Mouse (Mus musculus) right cerebral cortex, postnatal 25 days (tissue): ENCODE measurements around the gene Spryd4.
"Not testable (repeated sequence)": the region's sequence is repeated elsewhere in the genome, so short reads cannot be mapped to it uniquely, and the experiment has no call there.

Experiments
- DNase-seq: peaks from one replicate; pipeline ENCODE4 v3.0.0; 2022

The Spryd4 gene

GRCm38 (mm10) chr10:128225064-128225463 lies 13.5 kb upstream of the Spryd4 start:
- no peak for DNase-seq

DNA sequence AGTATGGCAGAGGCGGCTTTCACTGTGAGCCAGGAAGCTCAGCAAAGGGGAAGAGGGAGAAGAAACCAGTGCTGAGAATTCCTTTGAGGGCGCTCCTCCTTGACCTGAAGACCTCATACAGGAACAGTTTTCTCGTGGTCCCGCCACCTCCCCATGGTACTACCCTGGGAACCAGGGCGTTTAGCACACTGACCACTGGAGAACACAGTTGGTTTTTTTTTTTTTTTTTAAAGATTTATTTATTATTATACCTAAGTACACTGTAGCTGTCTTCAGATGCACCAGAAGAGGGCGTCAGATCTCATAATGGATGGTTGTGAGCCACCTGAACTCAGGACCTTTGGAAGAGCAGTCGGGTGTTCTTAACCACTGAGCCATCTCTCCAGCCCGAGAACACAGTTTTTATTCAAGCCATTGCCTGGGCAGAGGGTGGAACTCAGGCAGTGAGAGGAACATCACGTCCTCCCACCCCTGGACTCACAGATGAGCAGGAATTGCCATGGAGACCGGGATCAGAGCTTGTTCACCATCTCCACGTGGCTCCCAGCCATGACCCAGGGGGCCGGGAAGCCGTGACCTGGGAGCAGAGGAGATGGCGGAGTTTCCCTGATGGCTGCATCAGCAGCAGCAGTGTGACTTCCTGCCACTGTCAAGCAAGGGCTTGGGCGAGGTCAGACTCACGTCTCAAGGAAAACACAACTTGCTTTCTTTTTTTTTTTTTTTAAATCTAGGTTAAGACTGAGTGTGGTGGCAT lies 10.1 kb upstream of the Spryd4 start:
- DNase-seq = no peak

- no peak for DNase-seq
These were observed 6.9 kb upstream of the Spryd4 start for GRCm38 (mm10) chr10:128218387-128219117.

DNA sequence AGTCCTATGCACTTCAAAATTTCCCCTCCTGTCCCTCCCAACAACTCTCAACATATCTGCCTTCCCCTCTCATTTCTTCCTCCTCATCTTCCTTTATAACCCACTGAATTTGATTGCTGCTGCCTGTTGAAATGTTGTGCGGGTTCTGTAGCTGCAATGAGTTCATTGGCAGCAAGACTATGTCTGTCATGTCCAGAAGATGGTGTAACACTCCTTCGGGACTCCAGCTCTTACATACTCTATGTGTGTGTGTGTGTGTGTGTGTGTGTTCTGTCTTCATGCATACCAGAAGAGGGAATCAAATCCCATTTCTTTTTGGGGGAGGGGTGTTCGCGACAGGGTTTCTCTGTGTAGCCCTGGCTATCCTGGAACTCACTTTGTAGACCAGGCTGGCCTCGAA lies 3.4 kb upstream of the Spryd4 start:
- no peak for DNase-seq

GRCm38 (mm10) chr10:128214112-128214511 lies 2.5 kb upstream of the Spryd4 start:
- not testable (repeated sequence) for DNase-seq

DNA sequence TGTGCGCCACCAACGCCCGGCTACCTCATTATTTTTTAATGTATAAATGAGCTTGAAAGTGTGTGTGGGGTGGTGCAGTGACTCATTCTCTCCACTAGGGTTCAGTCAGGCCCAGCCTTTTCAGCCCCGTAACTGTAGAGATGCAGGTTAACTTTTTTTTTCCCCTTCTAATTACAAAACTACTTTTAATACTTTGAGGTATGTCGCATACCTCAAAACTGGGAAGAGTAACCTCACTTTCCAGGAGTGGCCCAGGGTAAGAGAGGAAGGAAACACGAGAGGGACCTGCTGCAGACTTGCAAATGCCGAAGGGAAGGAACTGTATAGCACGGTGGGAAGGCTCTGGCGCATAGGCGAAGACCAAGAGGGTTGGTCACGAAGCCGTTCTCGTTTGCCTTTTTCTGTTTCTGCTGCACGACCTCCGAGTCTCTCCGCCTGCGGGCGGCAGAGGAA lies 1.3 kb upstream of the Spryd4 start:
- DNase-seq = peak; percentile 18

GRCm38 (mm10) chr10:128212148-128212547 lies 541 bp upstream of the Spryd4 start:
- no peak for DNase-seq

GRCm38 (mm10) chr10:128210954-128211353 lies 653 bp downstream of the Spryd4 start:
- peak; percentile 11 for DNase-seq

GRCm38 (mm10) chr10:128210131-128210530 lies 1.5 kb downstream of the Spryd4 start:
- DNase-seq = no peak

GRCm38 (mm10) chr10:128209311-128210009 lies 2.1 kb downstream of the Spryd4 start:
- no peak for DNase-seq

- DNase-seq = peak; percentile 9
These were observed 3.3 kb downstream of the Spryd4 start for GRCm38 (mm10) chr10:128208326-128208725.

GRCm38 (mm10) chr10:128204941-128205340 lies 6.7 kb downstream of the Spryd4 start:
- DNase-seq = no peak

DNA sequence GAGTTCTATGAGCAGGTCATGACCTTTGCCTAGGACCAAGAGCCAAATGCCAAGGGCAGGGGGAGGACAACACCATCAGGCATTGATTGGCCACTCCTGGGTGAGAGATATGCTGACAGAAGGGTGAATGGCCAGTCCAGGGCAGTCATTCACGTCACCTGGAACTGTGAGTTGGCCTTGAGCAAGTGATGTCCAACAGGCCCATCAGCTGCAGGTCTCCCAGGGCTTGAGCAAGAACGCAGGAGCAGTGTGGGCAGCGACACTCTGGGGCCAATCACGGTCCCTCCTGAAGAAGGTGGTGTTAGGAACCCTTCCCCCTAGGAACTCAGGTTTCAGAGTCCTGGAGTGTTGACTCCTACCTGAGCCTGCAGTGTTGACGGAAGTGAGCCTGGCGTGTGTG lies 9.8 kb downstream of the Spryd4 start:
- no peak for DNase-seq

- DNase-seq = peak; percentile 59
These were observed 16.8 kb downstream of the Spryd4 start for GRCm38 (mm10) chr10:128194551-128195461.

DNA sequence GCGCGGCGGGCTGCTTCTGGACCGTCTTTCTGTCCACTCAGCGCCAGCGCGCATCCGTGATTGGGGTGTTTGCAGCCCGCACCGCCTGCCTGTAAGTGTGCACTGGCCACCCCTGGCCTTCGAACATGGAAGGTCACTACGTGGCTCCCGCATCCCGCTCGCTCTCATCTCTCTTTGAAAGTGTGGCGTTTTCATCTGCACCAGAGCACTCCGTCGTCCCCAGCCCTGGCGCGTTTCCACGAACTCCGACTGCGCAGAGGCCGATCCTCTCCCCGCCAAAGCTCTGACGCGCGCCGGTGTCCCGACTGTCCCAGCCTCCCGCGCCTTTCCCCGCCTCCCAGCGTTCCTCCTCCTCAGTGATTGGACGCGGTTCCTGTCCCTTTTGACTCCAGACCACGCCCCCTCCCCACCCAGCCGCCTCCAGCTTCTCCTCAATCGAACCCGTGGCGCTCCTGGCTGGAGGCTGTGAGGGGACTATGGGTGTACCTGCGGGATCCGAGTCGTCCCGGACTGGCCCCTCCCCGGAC lies 17.5 kb downstream of the Spryd4 start, which contains the start of gene Gls2:
TSS of gene Gls2 (plus strand) at position 434 of the 527 bp plus-strand sequence.
- peak; percentile 97 for DNase-seq

DNA sequence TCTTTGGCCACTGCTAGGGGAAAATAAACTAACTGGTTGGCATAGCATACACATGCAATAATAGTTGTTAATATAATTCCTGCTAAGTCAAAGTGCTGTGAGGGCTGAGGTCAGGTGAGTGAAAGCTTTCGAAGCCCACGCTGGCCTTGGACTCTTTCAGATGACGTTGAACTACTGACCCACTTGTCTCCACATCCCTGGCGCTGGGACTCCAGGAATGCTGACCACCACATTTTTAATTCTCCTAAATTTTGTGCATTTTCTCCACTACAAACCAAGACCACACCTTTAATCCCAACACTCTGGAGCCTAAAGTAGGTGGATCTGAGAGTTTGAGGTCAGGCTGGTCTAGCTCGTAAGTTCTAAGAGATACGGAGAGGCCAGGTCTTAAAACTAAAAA lies 18.5 kb downstream of the Spryd4 start:
- no peak for DNase-seq

DNA sequence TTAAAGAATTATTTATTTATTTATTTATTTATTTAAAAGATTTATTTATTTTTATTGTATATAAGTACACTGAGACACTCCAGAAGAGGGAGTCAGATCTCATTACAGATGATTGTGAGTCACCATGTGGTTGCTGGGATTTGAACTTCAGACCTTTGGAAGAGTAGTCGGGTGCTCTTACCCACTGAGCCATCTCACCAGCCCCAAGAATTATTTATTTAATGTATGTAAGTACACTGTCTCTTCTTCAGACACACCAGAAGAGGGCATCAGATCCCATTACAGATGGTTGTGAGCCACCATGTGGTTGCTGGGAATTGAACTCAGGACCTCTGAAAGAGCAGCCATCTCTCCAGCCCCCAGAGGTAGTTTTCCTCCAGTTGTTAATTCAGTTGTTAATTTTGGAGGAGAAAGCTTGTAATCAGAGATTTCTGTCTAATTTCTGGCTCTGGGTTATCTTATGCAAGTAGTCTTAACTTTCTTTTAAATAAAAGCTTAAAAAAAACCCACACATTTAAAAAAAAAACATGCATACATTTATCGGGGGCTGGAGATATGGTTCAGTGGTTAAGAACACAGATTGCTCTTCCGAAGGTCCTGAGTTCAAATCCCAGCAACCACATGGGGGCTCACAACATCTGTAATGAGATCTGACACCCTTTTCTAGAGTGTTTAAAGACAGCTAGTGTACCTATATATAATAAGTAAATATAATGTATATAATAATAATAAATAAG lies 19.4 kb downstream of the Spryd4 start:
- DNase-seq = not testable (repeated sequence)

DNA sequence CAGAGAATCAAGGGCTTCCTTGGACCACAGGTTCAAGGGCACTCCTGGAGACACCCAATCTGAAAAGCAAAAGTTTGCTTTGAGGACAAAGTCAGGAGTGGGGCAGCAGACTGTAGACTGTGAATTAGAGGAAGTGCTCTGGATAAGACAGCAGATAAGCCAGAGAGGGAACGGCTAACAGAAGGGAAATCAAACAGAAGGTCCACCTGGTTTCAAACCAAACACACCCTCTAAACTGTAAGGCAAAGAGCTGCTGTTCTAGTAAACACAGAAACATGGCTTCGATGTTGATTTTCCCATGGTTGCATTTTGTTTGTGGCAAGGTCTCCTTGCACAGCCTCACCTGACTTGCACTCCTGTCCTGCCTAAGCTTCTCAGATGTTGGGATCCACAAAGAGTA lies 20.1 kb downstream of the Spryd4 start:
- no peak for DNase-seq

DNA sequence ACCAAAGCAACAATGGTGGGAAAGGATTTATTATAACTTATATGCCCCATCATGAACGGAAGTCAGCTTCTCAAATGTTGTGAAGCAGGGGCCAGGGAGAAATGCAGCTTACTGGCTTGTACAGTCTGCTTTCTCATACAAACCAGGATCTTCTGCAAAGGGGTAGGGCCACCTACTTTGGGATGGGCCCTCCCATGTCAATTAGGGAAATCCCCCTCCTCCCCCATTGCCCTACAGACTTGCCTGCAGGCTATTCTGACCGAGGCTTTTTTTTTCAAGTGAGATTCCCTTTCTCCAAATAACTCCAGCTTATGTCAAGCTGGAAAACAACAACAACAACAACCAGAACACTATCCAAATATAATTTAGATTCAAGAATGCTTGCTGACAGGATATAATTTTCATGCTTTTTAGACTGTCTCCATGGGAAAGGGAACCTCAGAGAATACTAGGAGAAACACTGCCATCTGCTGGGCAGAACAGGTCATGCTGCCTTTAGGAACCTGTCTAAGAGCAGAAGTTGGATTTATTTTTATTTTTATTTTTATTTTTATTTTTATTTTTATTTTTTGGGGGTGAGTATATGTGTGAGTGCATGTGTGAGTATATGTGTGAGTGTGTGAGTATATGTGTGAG lies 23.2 kb downstream of the Spryd4 start:
- peak; percentile 64 for DNase-seq

DNA sequence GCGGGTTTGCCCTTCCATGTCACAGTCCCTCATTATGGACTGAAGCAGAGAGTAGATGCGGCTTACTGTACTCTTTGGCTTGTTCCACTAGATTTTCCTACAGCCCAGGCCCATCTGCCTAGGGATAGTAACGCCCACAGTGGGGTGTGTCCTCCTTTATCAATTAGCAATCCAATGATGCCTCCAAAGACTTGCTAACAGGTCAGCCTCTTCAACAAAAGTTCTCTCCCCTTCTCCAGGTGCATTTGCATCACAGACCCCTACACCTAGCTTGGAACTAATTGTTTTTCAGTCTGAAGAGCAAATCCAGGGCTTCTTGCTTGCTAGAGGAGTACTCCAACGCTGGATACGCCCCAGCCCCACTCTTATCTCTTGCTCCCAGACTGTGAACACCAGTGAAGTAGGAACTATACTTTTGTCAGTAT lies 24.4 kb downstream of the Spryd4 start:
- DNase-seq = no peak

DNA sequence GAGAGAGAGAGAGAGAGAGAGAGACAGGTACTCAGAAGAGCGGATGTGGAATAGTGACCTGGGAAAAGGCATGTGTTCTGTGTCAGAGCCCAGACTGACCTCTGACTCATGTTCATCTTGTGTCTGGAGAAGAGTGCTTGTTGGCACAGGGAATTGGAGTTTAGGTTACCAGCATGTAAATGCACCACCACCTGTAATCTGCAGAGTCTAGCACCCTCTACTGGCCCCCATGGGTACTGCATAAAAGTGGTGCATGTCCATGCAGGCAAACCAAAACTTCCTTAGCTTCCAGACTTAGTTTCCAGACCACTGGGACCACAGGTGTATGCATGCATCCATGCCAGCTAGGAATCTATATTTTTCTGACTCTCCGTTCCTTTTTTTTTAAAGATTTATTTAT lies 25.6 kb downstream of the Spryd4 start:
- DNase-seq = peak; percentile 43
